Mouse (Mus musculus): ENCODE measurements at regions not wholly inside any gene's neighbourhood (a gene's known extent, or its start where the extent isn't known, plus 50 kb on each side); places are given as distances from the start of the nearest gene placed in this dataset.

- no peaks in the 10 kb centered on the region for H3K27me3 ChIP-seq (ENCODE audit: control insufficient read depth, insufficient read depth, low read length)
- no peaks in the 10 kb centered on the region for H3K9me3 ChIP-seq (replicated peaks; ENCODE audit: control insufficient read depth, low read length)
- no peak for ATAC-seq (replicated peaks; ENCODE audit: extremely low read depth, insufficient read depth, low FRiP score)
- no peak overlapping the region for H3K9ac ChIP-seq (ENCODE audit: low read length)
- H3K4me3 ChIP-seq (ENCODE audit: low read length) = no peak overlapping the region
- 45% methylated on average over 1 of the region's 1 CpGs for WGBS
- no peaks in the 10 kb centered on the region for H3K4me1 ChIP-seq (ENCODE audit: control insufficient read depth, insufficient read depth, low read length)
- H3K27ac ChIP-seq (ENCODE audit: low read length) = no peak overlapping the region
- H3K36me3 ChIP-seq (ENCODE audit: control insufficient read depth, insufficient read depth) = no peaks in the 10 kb centered on the region
- H3K4me2 ChIP-seq (ENCODE audit: low read depth, low read length) = no peak overlapping the region
Observed at GRCm38 (mm10) chr2:147989616-147990015, 57.2 kb downstream of the Foxa2 start.

GRCm38 (mm10) chr2:147988586-147988985 is 58.2 kb downstream of the Foxa2 start:
- Histone ChIP-seq H3K27ac (ENCODE audit: low read length) (no peak overlapping the region), H3K9me3 (replicated peaks; ENCODE audit: control insufficient read depth, low read length) (no peaks in the 10 kb centered on the region), H3K4me3 (ENCODE audit: low read length) (no peak overlapping the region), H3K36me3 (ENCODE audit: control insufficient read depth, insufficient read depth) (no peaks in the 10 kb centered on the region), H3K9ac (ENCODE audit: low read length) (no peak overlapping the region), H3K27me3 (ENCODE audit: control insufficient read depth, insufficient read depth, low read length) (no peaks in the 10 kb centered on the region), H3K4me1 (ENCODE audit: control insufficient read depth, insufficient read depth, low read length) (no peaks in the 10 kb centered on the region), H3K4me2 (ENCODE audit: low read depth, low read length) (no peak overlapping the region)
- ATAC-seq (replicated peaks; ENCODE audit: extremely low read depth, insufficient read depth, low FRiP score) = no peak

- no peak overlapping the region for H3K4me3 ChIP-seq (ENCODE audit: low read length)
- no peaks in the 10 kb centered on the region for H3K4me1 ChIP-seq (ENCODE audit: control insufficient read depth, insufficient read depth, low read length)
- no peak overlapping the region for H3K9ac ChIP-seq (ENCODE audit: low read length)
- H3K4me2 ChIP-seq (ENCODE audit: low read depth, low read length) = no peak overlapping the region
- no peak overlapping the region for H3K27ac ChIP-seq (ENCODE audit: low read length)
- ATAC-seq (replicated peaks; ENCODE audit: extremely low read depth, insufficient read depth, low FRiP score) = no peak
- H3K36me3 ChIP-seq (ENCODE audit: control insufficient read depth, insufficient read depth) = no peaks in the 10 kb centered on the region
- H3K9me3 ChIP-seq (replicated peaks; ENCODE audit: control insufficient read depth, low read length) = no peaks in the 10 kb centered on the region
- no peaks in the 10 kb centered on the region for H3K27me3 ChIP-seq (ENCODE audit: control insufficient read depth, insufficient read depth, low read length)
- 61% methylated on average over 2 of the region's 2 CpGs for WGBS
Observed at GRCm38 (mm10) chr2:147985261-147985575, 61.6 kb downstream of the Foxa2 start.

- no peaks in the 10 kb centered on the region for H3K36me3 ChIP-seq (ENCODE audit: control insufficient read depth, insufficient read depth)
- no peak overlapping the region for H3K4me3 ChIP-seq (ENCODE audit: low read length)
- no peaks in the 10 kb centered on the region for H3K27me3 ChIP-seq (ENCODE audit: control insufficient read depth, insufficient read depth, low read length)
- no peak overlapping the region for H3K9ac ChIP-seq (ENCODE audit: low read length)
- 50% methylated on average over 12 of the region's 12 CpGs for WGBS
- no peaks in the 10 kb centered on the region for H3K4me1 ChIP-seq (ENCODE audit: control insufficient read depth, insufficient read depth, low read length)
- no peak overlapping the region for H3K27ac ChIP-seq (ENCODE audit: low read length)
- no peaks in the 10 kb centered on the region for H3K9me3 ChIP-seq (replicated peaks; ENCODE audit: control insufficient read depth, low read length)
- H3K4me2 ChIP-seq (ENCODE audit: low read depth, low read length) = no peak overlapping the region
- no peak for ATAC-seq (replicated peaks; ENCODE audit: extremely low read depth, insufficient read depth, low FRiP score)
Observed at GRCm38 (mm10) chr2:147984547-147985260, 62.1 kb downstream of the Foxa2 start.

- H3K36me3 ChIP-seq (ENCODE audit: control insufficient read depth, insufficient read depth) = no peaks in the 10 kb centered on the region
- no peaks in the 10 kb centered on the region for H3K9me3 ChIP-seq (replicated peaks; ENCODE audit: control insufficient read depth, low read length)
- no peak overlapping the region for H3K27ac ChIP-seq (ENCODE audit: low read length)
- 89% methylated on average over 6 of the region's 6 CpGs for WGBS
- ATAC-seq (replicated peaks; ENCODE audit: extremely low read depth, insufficient read depth, low FRiP score) = no peak
- no peaks in the 10 kb centered on the region for H3K4me1 ChIP-seq (ENCODE audit: control insufficient read depth, insufficient read depth, low read length)
- no peaks in the 10 kb centered on the region for H3K27me3 ChIP-seq (ENCODE audit: control insufficient read depth, insufficient read depth, low read length)
- H3K4me2 ChIP-seq (ENCODE audit: low read depth, low read length) = no peak overlapping the region
- no peak overlapping the region for H3K4me3 ChIP-seq (ENCODE audit: low read length)
- no peak overlapping the region for H3K9ac ChIP-seq (ENCODE audit: low read length)
Observed at GRCm38 (mm10) chr2:147980929-147981479, 65.8 kb downstream of the Foxa2 start.

GRCm38 (mm10) chr2:147980408-147980807 is 66.4 kb downstream of the Foxa2 start:
- H3K36me3 ChIP-seq (ENCODE audit: control insufficient read depth, insufficient read depth) = no peaks in the 10 kb centered on the region
- ATAC-seq (replicated peaks; ENCODE audit: extremely low read depth, insufficient read depth, low FRiP score) = no peak

GRCm38 (mm10) chr2:147979660-147980364 is 67.0 kb downstream of the Foxa2 start:
- Histone ChIP-seq H3K36me3 (ENCODE audit: control insufficient read depth, insufficient read depth) (no peaks in the 10 kb centered on the region), H3K4me2 (ENCODE audit: low read depth, low read length) (no peak overlapping the region), H3K27me3 (ENCODE audit: control insufficient read depth, insufficient read depth, low read length) (no peaks in the 10 kb centered on the region), H3K27ac (ENCODE audit: low read length) (no peak overlapping the region), H3K4me3 (ENCODE audit: low read length) (no peak overlapping the region), H3K9me3 (replicated peaks; ENCODE audit: control insufficient read depth, low read length) (no peaks in the 10 kb centered on the region), H3K4me1 (ENCODE audit: control insufficient read depth, insufficient read depth, low read length) (no peaks in the 10 kb centered on the region), H3K9ac (ENCODE audit: low read length) (no peak overlapping the region)
- WGBS = 71% methylated on average over 4 of the region's 4 CpGs
- ATAC-seq (replicated peaks; ENCODE audit: extremely low read depth, insufficient read depth, low FRiP score) = no peak

More at GRCm38 (mm10) chr2:147980408-147980807, 66.4 kb downstream of the Foxa2 start:
- WGBS = 74% methylated on average over 1 of the region's 1 CpGs
- Histone ChIP-seq H3K4me3 (ENCODE audit: low read length) (no peak overlapping the region), H3K4me2 (ENCODE audit: low read depth, low read length) (no peak overlapping the region), H3K27me3 (ENCODE audit: control insufficient read depth, insufficient read depth, low read length) (no peaks in the 10 kb centered on the region), H3K9me3 (replicated peaks; ENCODE audit: control insufficient read depth, low read length) (no peaks in the 10 kb centered on the region), H3K27ac (ENCODE audit: low read length) (no peak overlapping the region), H3K9ac (ENCODE audit: low read length) (no peak overlapping the region), H3K4me1 (ENCODE audit: control insufficient read depth, insufficient read depth, low read length) (no peaks in the 10 kb centered on the region)

- Histone ChIP-seq H3K27ac (ENCODE audit: low read length) (no peak overlapping the region), H3K9ac (ENCODE audit: low read length) (no peak overlapping the region), H3K27me3 (ENCODE audit: control insufficient read depth, insufficient read depth, low read length) (no peaks in the 10 kb centered on the region), H3K36me3 (ENCODE audit: control insufficient read depth, insufficient read depth) (no peaks in the 10 kb centered on the region), H3K4me2 (ENCODE audit: low read depth, low read length) (no peak overlapping the region), H3K9me3 (replicated peaks; ENCODE audit: control insufficient read depth, low read length) (no peaks in the 10 kb centered on the region), H3K4me1 (ENCODE audit: control insufficient read depth, insufficient read depth, low read length) (no peaks in the 10 kb centered on the region), H3K4me3 (ENCODE audit: low read length) (no peak overlapping the region)
- WGBS = 77% methylated on average over 1 of the region's 1 CpGs
- no peak for ATAC-seq (replicated peaks; ENCODE audit: extremely low read depth, insufficient read depth, low FRiP score)
Observed at GRCm38 (mm10) chr2:147979001-147979400, 67.8 kb downstream of the Foxa2 start.

GRCm38 (mm10) chr2:147974776-147975175 is 72.0 kb downstream of the Foxa2 start:
- Histone ChIP-seq H3K36me3 (ENCODE audit: control insufficient read depth, insufficient read depth) (no peaks in the 10 kb centered on the region), H3K4me3 (ENCODE audit: low read length) (no peak overlapping the region), H3K9me3 (replicated peaks; ENCODE audit: control insufficient read depth, low read length) (no peaks in the 10 kb centered on the region), H3K4me1 (ENCODE audit: control insufficient read depth, insufficient read depth, low read length) (no peaks in the 10 kb centered on the region), H3K27me3 (ENCODE audit: control insufficient read depth, insufficient read depth, low read length) (no peaks in the 10 kb centered on the region), H3K9ac (ENCODE audit: low read length) (no peak overlapping the region), H3K4me2 (ENCODE audit: low read depth, low read length) (no peak overlapping the region), H3K27ac (ENCODE audit: low read length) (no peak overlapping the region)
- ATAC-seq (replicated peaks; ENCODE audit: extremely low read depth, insufficient read depth, low FRiP score) = no peak
- 27% methylated on average over 2 of the region's 2 CpGs for WGBS

Measured in heart, embryonic 16.5 days (tissue).